Mouse (Mus musculus): ENCODE measurements around the gene Popdc2. TPM values are rescaled to one million over a fixed set of nuclear protein-coding genes. Genes with fewer than 3 reads are reported as not detected.

Gene Popdc2
- total RNA-seq, 2 experiments from 2014 or later, result 55.5 to 61.6 TPM

- no peak overlapping the region for H3K4me3 ChIP-seq
- no peak overlapping the region for H3K27ac ChIP-seq
- no peak for TF ChIP-seq CTCF (IDR thresholded peaks at IDR 0.05)
- intact Hi-C loops (cut with DNase I), result loop anchor here (10.0 kb wide), 1 partner anchor 105 kb away; no protein-coding TSS in a partner anchor
- no peak for DNase-seq
Measured at GRCm38 (mm10) chr16:38379926-38380325, 17.9 kb downstream of the Popdc2 start.

GRCm38 (mm10) chr16:38383683-38384082, 21.7 kb downstream of the Popdc2 start:
- DNase-seq, result no peak
- Histone ChIP-seq H3K27ac (no peak overlapping the region), H3K4me3 (no peak overlapping the region)
- intact Hi-C loops (cut with DNase I), result no loop called here
- TF ChIP-seq CTCF (IDR thresholded peaks at IDR 0.05), result no peak

GRCm38 (mm10) chr16:38385184-38385634, 23.2 kb downstream of the Popdc2 start:
- Histone ChIP-seq H3K4me3 (no peak overlapping the region), H3K27ac (no peak overlapping the region)
- no peak for DNase-seq
- intact Hi-C loops (cut with DNase I), result no loop called here
- no peak for TF ChIP-seq CTCF (IDR thresholded peaks at IDR 0.05)

- Histone ChIP-seq H3K27ac (no peak overlapping the region), H3K4me3 (no peak overlapping the region)
- no peak for DNase-seq
- TF ChIP-seq CTCF (IDR thresholded peaks at IDR 0.05), result no peak
- intact Hi-C loops (cut with DNase I), result no loop called here
Measured at GRCm38 (mm10) chr16:38385700-38386099, 23.7 kb downstream of the Popdc2 start.

GRCm38 (mm10) chr16:38387389-38387788, 25.4 kb downstream of the Popdc2 start:
- Histone ChIP-seq H3K27ac (peak overlapping the region; percentile 73), H3K4me3 (no peak overlapping the region)
- intact Hi-C loops (cut with DNase I), result no loop called here
- no peak for TF ChIP-seq CTCF (IDR thresholded peaks at IDR 0.05)
- no peak for DNase-seq

- no peak overlapping the region for H3K4me3 ChIP-seq
- no peak for TF ChIP-seq CTCF (IDR thresholded peaks at IDR 0.05)
- intact Hi-C loops (cut with DNase I), result no loop called here
- no peak overlapping the region; the same call in 1 of the 2 replicates for H3K27ac ChIP-seq
- no peak for DNase-seq
Measured at GRCm38 (mm10) chr16:38388757-38389156, 26.7 kb downstream of the Popdc2 start.

- DNase-seq, result no peak
- intact Hi-C loops (cut with DNase I), result no loop called here
- TF ChIP-seq CTCF (IDR thresholded peaks at IDR 0.05), result no peak
- Histone ChIP-seq H3K27ac (peak overlapping the region; percentile 29; the same call in 1 of the 2 replicates), H3K4me3 (no peak overlapping the region)
Measured at GRCm38 (mm10) chr16:38389284-38389893, 27.4 kb downstream of the Popdc2 start.

- no peak for DNase-seq
- intact Hi-C loops (cut with DNase I), result loop anchor here (2.0 kb wide), 1 partner anchor 44 kb away; the partner anchor contains the start of genes Cox17 and Gm21987
- TF ChIP-seq CTCF (IDR thresholded peaks at IDR 0.05), result no peak
- Histone ChIP-seq H3K4me3 (no peak overlapping the region), H3K27ac (peak overlapping the region; percentile 94; the same call in 1 of the 2 replicates)
Measured at GRCm38 (mm10) chr16:38390322-38390721, 28.3 kb downstream of the Popdc2 start.

- intact Hi-C loops (cut with DNase I), result no loop called here
- H3K27ac ChIP-seq, result peak overlapping the region; percentile 94
- no peak for TF ChIP-seq CTCF (IDR thresholded peaks at IDR 0.05)
- DNase-seq, result peak; percentile 89
- H3K4me3 ChIP-seq, result peak overlapping the region; percentile 78
Measured at GRCm38 (mm10) chr16:38392126-38392894, 30.3 kb downstream of the Popdc2 start.

GRCm38 (mm10) chr16:38394191-38394618, 32.2 kb downstream of the Popdc2 start:
- no peak for DNase-seq
- intact Hi-C loops (cut with DNase I), result no loop called here
- Histone ChIP-seq H3K4me3 (no peak overlapping the region), H3K27ac (peak overlapping the region; percentile 58)
- no peak for TF ChIP-seq CTCF (IDR thresholded peaks at IDR 0.05)

GRCm38 (mm10) chr16:38395060-38395730, 33.2 kb downstream of the Popdc2 start:
- intact Hi-C loops (cut with DNase I), result loop anchor here (5.0 kb wide), 2 partner anchors 33 to 57 kb away; partner anchors contain the start of genes Adprh and Popdc2
- Histone ChIP-seq H3K27ac (peak overlapping the region; percentile 86), H3K4me3 (no peak overlapping the region)
- no peak for DNase-seq
- no peak for TF ChIP-seq CTCF (IDR thresholded peaks at IDR 0.05)

GRCm38 (mm10) chr16:38396155-38396554, 34.1 kb downstream of the Popdc2 start:
- intact Hi-C loops (cut with DNase I), result loop anchor here (5.0 kb wide), 2 partner anchors 34 to 56 kb away; partner anchors contain the start of genes Adprh and Popdc2
- TF ChIP-seq CTCF (IDR thresholded peaks at IDR 0.05), result no peak
- peak overlapping the region; percentile 52 for H3K4me3 ChIP-seq
- peak overlapping the region; percentile 86 for H3K27ac ChIP-seq
- peak; percentile 84 for DNase-seq

Data from gastrocnemius, adult 2 months (tissue).